Mouse (Mus musculus): ENCODE measurements around the gene Ttc21a.
"Not testable (repeated sequence)": the region's sequence is repeated elsewhere in the genome, so short reads cannot be mapped to it uniquely, and the experiment has no call there.

The Ttc21a gene

GRCm38 (mm10) chr9:119999636-120000035, 62.2 kb downstream of the Ttc21a start:
- no peak for DNase-seq

GRCm38 (mm10) chr9:120000761-120001160, 63.4 kb downstream of the Ttc21a start:
- no peak for DNase-seq

GRCm38 (mm10) chr9:120001945-120002725, 64.7 kb downstream of the Ttc21a start:
- DNase-seq: peak; percentile 23 to 40

- no peak for DNase-seq
Observed at GRCm38 (mm10) chr9:120002893-120003292, 65.5 kb downstream of the Ttc21a start.

GRCm38 (mm10) chr9:120005936-120006335, 68.5 kb downstream of the Ttc21a start:
- DNase-seq: no peak

- no peak for DNase-seq
Observed at GRCm38 (mm10) chr9:120007833-120008232, 70.4 kb downstream of the Ttc21a start.

GRCm38 (mm10) chr9:120009226-120009841, 71.9 kb downstream of the Ttc21a start:
- no peak for DNase-seq

- DNase-seq: no peak
Observed at GRCm38 (mm10) chr9:120009871-120010270, 72.5 kb downstream of the Ttc21a start.

- peak; percentile 95 to 99 for DNase-seq
Observed at GRCm38 (mm10) chr9:120010781-120011511, 73.5 kb downstream of the Ttc21a start.

- peak; percentile 81 to 84 for DNase-seq
Observed at GRCm38 (mm10) chr9:120011533-120011932, 74.1 kb downstream of the Ttc21a start.

GRCm38 (mm10) chr9:120012161-120012560, 74.8 kb downstream of the Ttc21a start:
- DNase-seq: not testable (repeated sequence)

- peak in 1 of 2 experiments; percentile 8 for DNase-seq
Observed at GRCm38 (mm10) chr9:120012781-120013180, 75.4 kb downstream of the Ttc21a start.

- peak in 1 of 2 experiments; percentile 6 for DNase-seq
Observed at GRCm38 (mm10) chr9:120013251-120013820, 75.9 kb downstream of the Ttc21a start.

GRCm38 (mm10) chr9:120014828-120015227, 77.4 kb downstream of the Ttc21a start:
- DNase-seq: no peak

GRCm38 (mm10) chr9:120016956-120017355, 79.5 kb downstream of the Ttc21a start:
- DNase-seq: no peak

All from cerebellum, adult 18-20 months (tissue).